Mouse (Mus musculus) testis, adult 2 months (tissue): ENCODE results near the gene Hsd11b2.

Source experiments
- CTCF ChIP-seq: fragments of 200-500 bp; IDR thresholded peaks from 2 replicates; pipeline ENCODE4 v1.5.1; 2012; ENCODE audit warnings: low read depth, mild to moderate bottlenecking, inconsistent platforms, low read length, moderate library complexity; ENCODE audit not compliant: control insufficient read depth, insufficient read depth, insufficient replicate concordance
- POLR2A ChIP-seq: fragments of 200-500 bp; IDR thresholded peaks from 2 replicates; pipeline ENCODE4 v1.6.1; 2012; ENCODE audit warnings: low read depth, mild to moderate bottlenecking, inconsistent platforms, low read length, moderate library complexity; ENCODE audit not compliant: control insufficient read depth

DNA sequence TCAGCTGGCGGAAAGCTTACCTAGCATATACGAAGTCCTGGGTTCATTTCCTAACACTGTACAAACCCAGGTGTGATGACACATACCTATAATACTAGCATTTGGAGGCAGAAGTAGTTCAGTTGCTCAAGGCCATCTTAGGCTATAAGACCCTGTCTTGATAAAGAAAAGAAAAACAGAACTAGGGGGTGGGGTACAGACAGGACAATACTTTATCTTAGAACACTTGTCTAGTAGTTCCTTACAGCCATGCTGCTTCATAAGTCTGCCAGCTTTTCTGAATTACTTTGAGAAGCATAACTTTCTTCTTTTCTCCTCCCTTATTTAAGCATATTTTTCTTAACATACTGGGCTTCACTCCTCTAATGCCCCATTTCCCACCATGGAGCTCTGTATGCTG, 24.3 kb downstream of the Hsd11b2 start:
- TF ChIP-seq CTCF (no peak), POLR2A (no peak)
